Mouse (Mus musculus): ENCODE measurements around the gene Hoxb5.

Gene Hoxb5

GRCm38 (mm10) chr11:96303151-96304099, at the start of gene Hoxb5:
TSS of gene Hoxb5 (plus strand) at chr11:96303336.
- H3K4me3 ChIP-seq (replicated peaks; ENCODE audit: low read length): peak within 1 kb of the TSS; percentile 54
- no peaks in the 10 kb centered on the region for H3K9me3 ChIP-seq (ENCODE audit: low read length)
- H3K4me1 ChIP-seq (replicated peaks; ENCODE audit: low read depth, low read length): peaks cover 62% of the 10 kb centered on the region
- TF ChIP-seq POU5F1 (IDR thresholded peaks at IDR 0.05; ENCODE audit: borderline replicate concordance, low read length) (no peak), CTCF (conservative IDR thresholded peaks at IDR 0.05; ENCODE audit: low read length) (peak; percentile 2; the same call in 1 of the 2 replicates), NANOG (IDR thresholded peaks at IDR 0.05; ENCODE audit: borderline replicate concordance, low read length) (no peak)
- H3K36me3 ChIP-seq (ENCODE audit: insufficient read depth, low read length): no peaks in the 10 kb centered on the region
- peaks cover 100% of the 10 kb centered on the region for H3K27me3 ChIP-seq (ENCODE audit: insufficient read depth, low read length)

- Histone ChIP-seq H3K4me3 (replicated peaks; ENCODE audit: low read length) (peak overlapping the region; percentile 5), H3K4me1 (replicated peaks; ENCODE audit: low read depth, low read length) (peaks cover 65% of the 10 kb centered on the region), H3K9me3 (ENCODE audit: low read length) (no peaks in the 10 kb centered on the region), H3K27me3 (ENCODE audit: insufficient read depth, low read length) (peaks cover 85% of the 10 kb centered on the region), H3K36me3 (ENCODE audit: insufficient read depth, low read length) (no peaks in the 10 kb centered on the region)
- TF ChIP-seq NANOG (IDR thresholded peaks at IDR 0.05; ENCODE audit: borderline replicate concordance, low read length) (no peak), POU5F1 (IDR thresholded peaks at IDR 0.05; ENCODE audit: borderline replicate concordance, low read length) (no peak), CTCF (conservative IDR thresholded peaks at IDR 0.05; ENCODE audit: low read length) (no peak)
These were observed 48.9 kb upstream of the Hoxb5 start for GRCm38 (mm10) chr11:96254221-96254620.

- peaks cover 92% of the 10 kb centered on the region for H3K27me3 ChIP-seq (ENCODE audit: insufficient read depth, low read length)
- H3K4me3 ChIP-seq (replicated peaks; ENCODE audit: low read length): peak overlapping the region; percentile 59
- H3K4me1 ChIP-seq (replicated peaks; ENCODE audit: low read depth, low read length): peaks cover 66% of the 10 kb centered on the region
- TF ChIP-seq POU5F1 (IDR thresholded peaks at IDR 0.05; ENCODE audit: borderline replicate concordance, low read length): no peak
- TF ChIP-seq NANOG (IDR thresholded peaks at IDR 0.05; ENCODE audit: borderline replicate concordance, low read length): no peak
- no peak for TF ChIP-seq CTCF (conservative IDR thresholded peaks at IDR 0.05; ENCODE audit: low read length)
- no peaks in the 10 kb centered on the region for H3K9me3 ChIP-seq (ENCODE audit: low read length)
- H3K36me3 ChIP-seq (ENCODE audit: insufficient read depth, low read length): no peaks in the 10 kb centered on the region
These were observed 47.8 kb upstream of the Hoxb5 start for GRCm38 (mm10) chr11:96255111-96255995.

GRCm38 (mm10) chr11:96255996-96256445, 47.1 kb upstream of the Hoxb5 start:
- Histone ChIP-seq H3K36me3 (ENCODE audit: insufficient read depth, low read length) (no peaks in the 10 kb centered on the region), H3K4me1 (replicated peaks; ENCODE audit: low read depth, low read length) (peaks cover 66% of the 10 kb centered on the region), H3K27me3 (ENCODE audit: insufficient read depth, low read length) (peaks cover 97% of the 10 kb centered on the region), H3K4me3 (replicated peaks; ENCODE audit: low read length) (peak overlapping the region; percentile 59), H3K9me3 (ENCODE audit: low read length) (no peaks in the 10 kb centered on the region)
- TF ChIP-seq POU5F1 (IDR thresholded peaks at IDR 0.05; ENCODE audit: borderline replicate concordance, low read length) (no peak), CTCF (conservative IDR thresholded peaks at IDR 0.05; ENCODE audit: low read length) (peak; percentile 45), NANOG (IDR thresholded peaks at IDR 0.05; ENCODE audit: borderline replicate concordance, low read length) (no peak)

GRCm38 (mm10) chr11:96257141-96257540, 46.0 kb upstream of the Hoxb5 start:
- Histone ChIP-seq H3K9me3 (ENCODE audit: low read length) (no peaks in the 10 kb centered on the region), H3K4me1 (replicated peaks; ENCODE audit: low read depth, low read length) (peaks cover 61% of the 10 kb centered on the region), H3K4me3 (replicated peaks; ENCODE audit: low read length) (no peak overlapping the region), H3K27me3 (ENCODE audit: insufficient read depth, low read length) (peaks cover 98% of the 10 kb centered on the region), H3K36me3 (ENCODE audit: insufficient read depth, low read length) (no peaks in the 10 kb centered on the region)
- TF ChIP-seq CTCF (conservative IDR thresholded peaks at IDR 0.05; ENCODE audit: low read length) (no peak), NANOG (IDR thresholded peaks at IDR 0.05; ENCODE audit: borderline replicate concordance, low read length) (no peak)

GRCm38 (mm10) chr11:96259038-96259437, 44.1 kb upstream of the Hoxb5 start:
- no peak for TF ChIP-seq NANOG (IDR thresholded peaks at IDR 0.05; ENCODE audit: borderline replicate concordance, low read length)
- TF ChIP-seq POU5F1 (IDR thresholded peaks at IDR 0.05; ENCODE audit: borderline replicate concordance, low read length): no peak
- no peak for TF ChIP-seq CTCF (conservative IDR thresholded peaks at IDR 0.05; ENCODE audit: low read length)
- Histone ChIP-seq H3K9me3 (ENCODE audit: low read length) (no peaks in the 10 kb centered on the region), H3K4me1 (replicated peaks; ENCODE audit: low read depth, low read length) (peaks cover 52% of the 10 kb centered on the region), H3K27me3 (ENCODE audit: insufficient read depth, low read length) (peaks cover 98% of the 10 kb centered on the region), H3K36me3 (ENCODE audit: insufficient read depth, low read length) (peaks cover 5% of the 10 kb centered on the region), H3K4me3 (replicated peaks; ENCODE audit: low read length) (no peak overlapping the region)

- Histone ChIP-seq H3K4me1 (replicated peaks; ENCODE audit: low read depth, low read length) (peaks cover 51% of the 10 kb centered on the region), H3K36me3 (ENCODE audit: insufficient read depth, low read length) (peaks cover 5% of the 10 kb centered on the region), H3K9me3 (ENCODE audit: low read length) (0 out of 2 replicates have a peak, but pooled peaks cover under 1% of the 10 kb centered on the region), H3K27me3 (ENCODE audit: insufficient read depth, low read length) (peaks cover 98% of the 10 kb centered on the region), H3K4me3 (replicated peaks; ENCODE audit: low read length) (no peak overlapping the region)
- TF ChIP-seq CTCF (conservative IDR thresholded peaks at IDR 0.05; ENCODE audit: low read length) (no peak), NANOG (IDR thresholded peaks at IDR 0.05; ENCODE audit: borderline replicate concordance, low read length) (no peak), POU5F1 (IDR thresholded peaks at IDR 0.05; ENCODE audit: borderline replicate concordance, low read length) (no peak)
These were observed 43.6 kb upstream of the Hoxb5 start for GRCm38 (mm10) chr11:96259511-96259910.
